Mouse (Mus musculus) adrenal gland, postnatal 10 days (tissue): Measurements from ENCODE around the gene 1700006A11Rik. TPM values are rescaled to one million over a fixed set of nuclear protein-coding genes. Genes with fewer than 3 reads are reported as not detected.
"Not testable (repeated sequence)": the region's sequence is repeated elsewhere in the genome, so short reads cannot be mapped to it uniquely, and the experiment has no call there.

ENCODE experiments used
- DNase-seq: peaks from one replicate; pipeline ENCODE4 v3.0.0; 2021; ENCODE audit warnings: mixed read lengths
- long read RNA-seq, 2 experiments: library from polyadenylated mRNA; stranded (forward); transcript quantifications; one replicate each; pipeline ENCODE4 v2.0.0; 2021
- total RNA-seq, 2 experiments: library from RNA; stranded (reverse); gene quantifications; 2 replicates each; pipeline ENCODE4 v1.2.3; 2021

The 1700006A11Rik gene
- not detected for total RNA-seq
- long read RNA-seq, experiment 1, result 0 reads
- long read RNA-seq, experiment 2, result 0 reads

GRCm38 (mm10) chr3:124425940-124426339 is at the start of gene 1700006A11Rik:
1700006A11Rik (minus strand) TSS chr3:124426040.
- no peak for DNase-seq

- peak; percentile 41 for DNase-seq
Measured at GRCm38 (mm10) chr3:124474291-124474690, 48.5 kb upstream of the 1700006A11Rik start.

GRCm38 (mm10) chr3:124466102-124466730 is 40.4 kb upstream of the 1700006A11Rik start:
- peak; percentile 2 for DNase-seq

GRCm38 (mm10) chr3:124392201-124392600 is 33.6 kb downstream of the 1700006A11Rik start:
- DNase-seq, result no peak

GRCm38 (mm10) chr3:124390101-124390500 is 35.7 kb downstream of the 1700006A11Rik start:
- DNase-seq, result no peak

GRCm38 (mm10) chr3:124389650-124390049 is 36.2 kb downstream of the 1700006A11Rik start:
- no peak for DNase-seq

GRCm38 (mm10) chr3:124385377-124385776 is 40.5 kb downstream of the 1700006A11Rik start:
- not testable (repeated sequence) for DNase-seq

GRCm38 (mm10) chr3:124372031-124372430 is 53.8 kb downstream of the 1700006A11Rik start:
- DNase-seq, result no peak

GRCm38 (mm10) chr3:124357533-124357932 is 68.3 kb downstream of the 1700006A11Rik start:
- no peak for DNase-seq

Other genes starting within 250 kb of the 1700006A11Rik start
- 1 to 10 TPM; 2.3 to 2.5 TPM for gene Tram1l1, start 105.2 kb downstream of the 1700006A11Rik start, total RNA-seq
- gene 1700003H04Rik, start 155.1 kb upstream of the 1700006A11Rik start, total RNA-seq, result not detected